Mouse (Mus musculus): Measurements from ENCODE around the gene Get4.

The Get4 gene

DNA sequence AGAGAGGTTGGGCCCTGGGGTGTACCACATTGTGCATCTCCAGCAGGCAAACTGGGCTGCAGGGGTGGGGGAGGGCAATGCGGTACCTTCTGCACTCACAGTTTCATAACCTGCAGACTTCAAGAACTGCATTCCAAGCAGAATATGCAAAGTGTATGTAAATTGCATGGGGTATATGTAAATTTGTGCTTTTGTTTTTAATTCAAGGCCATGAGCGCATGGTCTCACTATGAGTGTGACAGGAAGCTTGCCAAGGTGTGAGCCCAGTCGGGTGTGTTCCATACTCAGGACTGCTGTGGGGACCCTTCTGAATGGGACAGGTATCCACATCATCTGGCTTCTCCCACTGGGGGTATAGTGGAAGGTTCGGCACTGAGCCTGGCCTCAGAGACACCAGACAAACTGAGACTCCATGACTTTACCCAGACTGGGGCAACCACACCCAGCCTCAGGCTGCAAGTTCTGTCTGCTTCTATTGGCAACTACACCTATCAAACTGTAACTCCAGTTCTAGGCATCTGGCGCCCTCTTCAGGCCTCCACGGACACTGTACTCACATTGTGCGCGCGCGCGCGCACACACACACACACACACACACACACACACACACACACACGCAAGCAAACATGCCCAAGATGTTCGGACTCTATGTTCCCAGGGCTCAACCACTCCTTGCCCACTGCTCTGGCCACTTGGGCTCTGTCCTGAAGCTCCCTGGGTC, 31.5 kb downstream of the Get4 start:
- no peak for DNase-seq (ENCODE audit: low spot score)

DNA sequence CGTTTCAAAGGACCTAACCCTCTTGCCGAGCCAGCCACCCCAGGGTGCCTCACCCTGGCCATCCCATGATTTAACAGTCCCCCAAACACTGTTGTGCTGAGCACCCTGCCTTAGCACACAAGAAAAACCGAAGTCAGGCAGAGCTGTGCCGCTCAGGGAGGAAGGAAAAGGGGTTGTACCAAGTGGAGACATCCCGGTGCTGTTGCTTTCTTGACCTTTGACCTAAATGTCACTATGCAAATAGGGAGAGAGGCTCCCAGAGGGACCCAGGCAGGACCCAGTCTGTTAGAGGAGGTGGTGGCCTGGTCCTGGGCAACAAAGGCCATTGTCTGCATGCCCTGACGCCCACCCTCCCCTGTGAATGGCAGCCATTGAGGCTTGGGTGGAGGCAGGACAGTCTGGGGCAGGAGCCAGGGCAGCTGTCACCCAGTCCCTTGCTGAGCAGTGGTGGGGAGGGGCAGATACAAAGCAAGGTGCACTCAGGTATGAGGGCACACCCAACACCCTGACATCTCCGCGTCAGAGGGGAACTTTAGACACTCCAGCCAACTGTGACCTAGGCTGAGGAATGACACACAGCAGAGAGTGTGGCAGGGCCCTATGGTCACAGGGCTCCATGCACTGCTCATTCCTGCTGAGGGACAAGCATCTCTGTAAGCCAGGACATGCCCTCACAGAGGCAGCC, 33.4 kb downstream of the Get4 start:
- DNase-seq (ENCODE audit: low spot score): no peak

DNA sequence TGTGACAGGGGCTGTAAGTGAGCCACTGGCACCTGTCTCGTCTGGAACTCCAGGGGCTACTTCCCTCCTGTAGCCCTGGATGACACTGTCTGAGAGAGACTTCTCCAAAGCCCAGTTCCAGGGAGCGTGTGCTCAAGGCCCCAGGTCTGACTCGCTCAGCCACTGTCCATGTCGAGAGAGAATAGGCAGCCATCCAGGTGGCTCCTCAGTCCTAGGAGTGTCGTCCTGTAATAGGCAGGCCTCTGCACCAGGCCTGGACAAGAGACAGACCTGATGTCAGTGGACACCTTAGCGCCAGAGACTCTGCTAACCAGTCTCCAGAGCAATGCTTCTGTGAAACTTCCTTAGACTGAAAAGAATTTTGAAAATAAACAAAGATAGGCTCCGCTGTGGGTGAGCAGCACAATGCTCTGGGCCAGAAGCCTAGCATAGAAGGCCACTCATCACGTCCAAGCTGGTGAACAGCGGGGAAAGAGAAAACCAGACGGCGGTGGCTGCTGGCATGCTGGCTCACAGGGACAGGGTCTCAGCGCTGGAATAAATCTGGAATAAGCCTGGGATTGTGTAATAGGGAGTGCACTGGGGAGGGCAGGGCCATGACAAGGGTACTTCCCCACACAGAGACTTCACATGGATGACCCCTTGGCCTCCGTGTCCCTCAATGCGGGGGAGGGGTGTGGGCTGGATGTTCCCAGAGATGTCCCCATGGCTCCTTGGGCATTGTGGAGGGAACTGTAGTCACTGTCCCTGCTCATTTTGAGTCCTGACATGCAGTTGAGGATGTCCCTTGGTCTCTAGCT, 34.2 kb downstream of the Get4 start:
- DNase-seq (ENCODE audit: low spot score): no peak

- DNase-seq (ENCODE audit: low spot score): no peak
These were observed 35.0 kb downstream of the Get4 start for GRCm38 (mm10) chr5:139287099-139287498.

DNA sequence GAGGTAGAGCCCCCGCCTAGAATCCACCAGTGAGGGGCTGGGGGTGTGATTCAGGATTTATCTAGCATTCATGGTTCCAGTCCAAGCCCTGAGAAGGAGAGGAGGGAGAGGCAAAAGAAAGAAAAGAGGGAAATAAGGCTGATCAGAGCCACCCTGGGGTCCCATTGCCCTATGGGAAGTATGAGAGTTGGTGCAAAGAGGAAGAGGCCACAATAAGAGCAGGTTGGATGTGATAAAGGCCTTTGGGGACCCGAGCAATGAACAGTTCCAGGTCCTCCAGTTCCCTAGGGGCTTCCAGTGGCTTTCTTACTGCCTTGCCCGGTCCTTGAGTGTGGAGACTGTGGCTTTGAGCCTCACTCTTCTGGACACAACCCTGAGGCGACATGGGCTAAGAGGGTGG, 35.7 kb downstream of the Get4 start:
- no peak for DNase-seq (ENCODE audit: low spot score)

DNA sequence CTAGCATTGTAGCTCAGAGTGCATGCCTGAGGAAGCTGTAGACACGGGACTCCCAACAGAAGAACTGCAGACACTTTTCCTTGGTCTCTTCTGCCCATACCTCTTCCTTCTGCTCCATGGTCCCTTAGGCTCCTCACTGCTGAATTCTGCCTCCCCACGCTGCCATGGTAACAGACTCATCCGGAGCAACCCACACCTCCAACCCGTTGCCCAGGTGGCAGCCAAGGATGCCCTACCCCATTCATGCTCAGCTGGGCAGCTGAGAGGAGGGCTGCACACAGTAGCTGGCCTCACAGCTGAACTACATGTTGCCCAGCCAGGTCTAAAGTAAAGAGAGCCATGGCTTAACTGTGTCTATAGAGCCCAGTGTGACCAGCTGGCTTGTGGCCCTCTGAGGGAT, 36.5 kb downstream of the Get4 start:
- DNase-seq (ENCODE audit: low spot score): no peak

GRCm38 (mm10) chr5:139290467-139291259, 38.5 kb downstream of the Get4 start:
- no peak for DNase-seq (ENCODE audit: low spot score)

GRCm38 (mm10) chr5:139291811-139292560, 39.9 kb downstream of the Get4 start:
- DNase-seq (ENCODE audit: low spot score): no peak

GRCm38 (mm10) chr5:139294089-139294488, 42.0 kb downstream of the Get4 start:
- no peak for DNase-seq (ENCODE audit: low spot score)

GRCm38 (mm10) chr5:139297092-139297491, 45.0 kb downstream of the Get4 start:
- no peak for DNase-seq (ENCODE audit: low spot score)

DNA sequence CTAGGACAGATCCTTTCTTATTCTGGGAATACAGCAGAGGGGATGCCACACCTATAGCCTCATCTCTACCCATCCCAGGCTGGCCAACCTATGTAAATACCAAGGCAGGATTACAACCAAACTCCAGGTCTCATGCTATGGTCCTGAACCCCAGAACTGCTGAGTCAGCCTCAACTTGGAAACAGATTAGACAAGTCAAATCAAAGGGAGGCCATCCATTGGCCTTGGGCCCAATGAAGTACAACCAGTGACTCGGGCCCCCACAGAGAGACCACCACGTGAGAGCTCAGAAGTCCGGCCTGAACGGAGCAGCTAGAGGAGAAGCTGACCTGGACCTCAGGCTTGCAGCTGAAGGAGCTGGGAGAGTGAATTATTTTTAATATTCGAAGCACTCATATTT, 45.6 kb downstream of the Get4 start:
- no peak for DNase-seq (ENCODE audit: low spot score)

- no peak for DNase-seq (ENCODE audit: low spot score)
These were observed 50.0 kb downstream of the Get4 start for GRCm38 (mm10) chr5:139302101-139302500.

GRCm38 (mm10) chr5:139303646-139304061, 51.5 kb downstream of the Get4 start:
- DNase-seq (ENCODE audit: low spot score): no peak

- no peak for DNase-seq (ENCODE audit: low spot score)
These were observed 57.8 kb downstream of the Get4 start for GRCm38 (mm10) chr5:139309946-139310345.

DNA sequence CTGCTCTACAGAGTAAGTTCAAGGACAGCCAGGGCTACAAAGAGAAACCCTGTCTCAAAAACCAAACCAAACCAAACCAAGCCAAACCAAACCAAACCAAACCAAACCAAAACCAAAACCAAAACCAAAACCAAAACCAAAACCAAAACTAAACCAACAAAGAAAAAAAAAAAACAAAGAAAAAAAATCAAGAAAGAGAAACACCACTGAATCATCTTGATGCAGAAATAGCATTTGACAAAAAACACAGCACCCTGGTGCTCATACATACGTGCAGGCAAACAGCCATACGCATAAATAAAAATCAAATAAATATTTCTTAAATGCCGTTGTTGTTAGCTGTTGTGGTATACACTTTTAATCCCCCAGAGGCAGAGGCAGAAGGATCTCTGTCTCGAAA, 58.4 kb downstream of the Get4 start:
- DNase-seq (ENCODE audit: low spot score): no peak

DNA sequence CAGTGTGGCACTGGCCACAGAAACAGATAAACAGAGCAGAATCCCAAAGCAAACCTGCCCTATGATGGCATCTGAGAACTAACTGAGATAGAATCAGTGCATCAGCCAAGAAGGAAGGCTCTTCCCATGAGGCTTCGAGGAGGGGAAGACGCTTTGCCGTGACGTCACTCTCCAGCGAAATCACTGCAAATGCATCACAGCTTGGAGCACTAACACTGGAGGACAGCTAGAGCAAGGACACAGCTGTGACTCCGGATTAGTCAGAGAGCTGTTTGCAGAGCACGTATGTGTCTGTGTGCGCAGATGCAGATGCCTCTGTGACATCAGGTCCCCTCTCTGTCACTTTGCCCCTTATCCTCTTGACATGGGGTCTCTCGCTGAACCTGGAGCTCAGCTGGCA, 59.7 kb downstream of the Get4 start:
- no peak for DNase-seq (ENCODE audit: low spot score)

DNA sequence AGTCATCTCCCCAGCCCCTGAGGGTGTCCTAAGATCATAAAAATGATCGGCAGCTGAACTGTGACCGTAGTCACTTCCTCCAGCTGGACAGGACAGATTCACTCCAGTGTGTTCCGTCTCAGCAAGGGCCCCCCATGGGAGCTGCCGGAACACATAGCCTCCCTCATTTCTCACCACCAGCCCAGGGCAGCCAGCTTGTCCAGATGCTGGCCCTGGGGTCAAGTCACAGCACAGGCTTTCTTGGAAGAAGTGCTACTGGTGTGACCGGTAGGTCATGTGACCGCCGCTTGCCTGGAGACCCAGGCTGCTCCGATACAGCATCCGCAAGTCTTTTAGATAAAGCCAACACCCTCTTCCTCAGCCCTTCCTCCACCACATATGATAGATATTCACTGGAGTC, 61.4 kb downstream of the Get4 start:
- no peak for DNase-seq (ENCODE audit: low spot score)

DNA sequence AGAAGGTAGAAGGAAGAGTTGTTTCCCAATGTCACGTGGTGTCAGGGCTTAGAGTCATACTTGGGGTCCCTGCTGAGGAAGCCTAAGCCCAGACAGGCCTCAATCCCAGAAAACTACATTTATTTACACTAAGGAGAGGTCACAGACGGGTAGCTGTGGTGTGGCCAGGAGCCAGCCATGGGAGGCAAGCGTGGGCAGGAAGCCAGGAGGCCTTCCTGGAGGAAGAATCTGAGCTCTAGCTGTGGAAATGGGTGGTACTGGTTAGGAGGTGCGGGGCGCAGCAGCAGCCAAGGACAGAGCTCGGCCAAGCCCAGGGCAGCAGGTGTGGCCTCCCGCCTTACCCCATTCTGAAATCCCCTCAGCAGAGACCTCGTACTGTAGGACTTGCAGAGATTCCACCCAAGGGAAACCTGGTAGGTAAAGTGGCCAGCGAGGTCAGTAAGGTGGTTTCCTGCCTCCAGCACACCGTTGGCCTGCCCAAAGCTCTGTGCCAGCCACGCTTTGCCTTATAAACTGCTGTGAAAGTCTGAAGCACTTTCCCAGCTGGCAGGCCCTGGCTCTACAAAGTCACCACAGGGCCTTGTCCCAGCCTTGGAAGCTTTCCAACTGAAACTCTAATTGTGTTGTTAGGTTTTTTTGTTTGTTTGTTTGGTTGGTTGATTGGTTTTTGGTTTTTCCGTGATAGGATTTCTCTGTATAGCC, 63.0 kb downstream of the Get4 start:
- DNase-seq (ENCODE audit: low spot score): no peak

- DNase-seq (ENCODE audit: low spot score): peak; percentile 86
These were observed 65.0 kb downstream of the Get4 start for GRCm38 (mm10) chr5:139316982-139317675.

Data from urinary bladder, postnatal 14 days (tissue).